Mouse (Mus musculus) embryonic facial prominence, embryonic 13.5 days (tissue): ENCODE measurements at regions not wholly inside any gene's neighbourhood (a gene's known extent, or its start where the extent isn't known, plus 50 kb on each side); places are given as distances from the start of the nearest gene placed in this dataset.
A peak's percentile ranks its signal among the peaks of the same experiment; 100 is the strongest.

Experiments used
- ATAC-seq: fragments of 200-750 bp; cut with Nextera tagmentation; 2 replicates; pipeline ENCODE4 v1.8.0; 2017; ENCODE audit warnings: low read depth; ENCODE audit not compliant: insufficient number of reproducible peaks, insufficient read depth, low FRiP score, low TSS enrichment
- H3K27ac ChIP-seq: fragments of 300-500 bp; sonication (generic); 2 replicates; pipeline ENCODE4 v1.5.1; 2015; ENCODE audit warnings: moderate library complexity, mild to moderate bottlenecking, inconsistent platforms
- H3K27me3 ChIP-seq: fragments of 300-500 bp; sonication (generic); 2 replicates; pipeline ENCODE4 v1.6.1; 2015; ENCODE audit warnings: mild to moderate bottlenecking, inconsistent platforms
- H3K36me3 ChIP-seq: fragments of 300-500 bp; sonication (generic); 2 replicates; pipeline ENCODE4 v1.6.1; 2015; ENCODE audit warnings: mild to moderate bottlenecking, inconsistent platforms
- H3K4me1 ChIP-seq: fragments of 300-500 bp; sonication (generic); 2 replicates; pipeline ENCODE4 v1.6.1; 2015; ENCODE audit warnings: inconsistent platforms
- H3K4me2 ChIP-seq: fragments of 300-500 bp; sonication (generic); 2 replicates; pipeline ENCODE4 v1.6.1; 2015; ENCODE audit warnings: moderate library complexity, mild to moderate bottlenecking, inconsistent platforms
- H3K4me3 ChIP-seq: fragments of 300-500 bp; sonication (generic); 2 replicates; pipeline ENCODE4 v1.5.1; 2015; ENCODE audit warnings: mild to moderate bottlenecking, inconsistent platforms
- H3K9ac ChIP-seq: fragments of 300-500 bp; sonication (generic); 2 replicates; pipeline ENCODE4 v1.6.1; 2015; ENCODE audit warnings: mild to moderate bottlenecking, inconsistent platforms
- H3K9me3 ChIP-seq: fragments of 300-500 bp; sonication (generic); 2 replicates; pipeline ENCODE4 v1.6.1; 2016; ENCODE audit warnings: inconsistent platforms
- whole genome bisulfite sequencing: fragments of 180-500 bp; shearing (Covaris S2); methylation state at CpG from one replicate; pipeline ENCODE4 v1.1.7; 2015; ENCODE audit warnings: mixed read lengths; 5-methylcytosine and 5-hydroxymethylcytosine counted together

GRCm38 (mm10) chrX:99415701-99416100, 55.4 kb downstream of the Pja1 start:
- Histone ChIP-seq H3K4me3 (no peak overlapping the region), H3K4me1 (peaks cover 22% of the 10 kb centered on the region), H3K9ac (no peak overlapping the region), H3K27ac (peak overlapping the region; percentile 44), H3K36me3 (no peaks in the 10 kb centered on the region), H3K9me3 (no peaks in the 10 kb centered on the region), H3K4me2 (no peak overlapping the region), H3K27me3 (peaks cover 69% of the 10 kb centered on the region)
- 29% methylated on average over 5 of the region's 5 CpGs for WGBS
- ATAC-seq: no peak

- ATAC-seq: no peak
- H3K4me1 ChIP-seq: peaks cover 33% of the 10 kb centered on the region
- H3K9me3 ChIP-seq: no peaks in the 10 kb centered on the region
- peak overlapping the region; percentile 86 for H3K27ac ChIP-seq
- H3K36me3 ChIP-seq: no peaks in the 10 kb centered on the region
- no peak overlapping the region for H3K9ac ChIP-seq
- peaks cover 64% of the 10 kb centered on the region for H3K27me3 ChIP-seq
- H3K4me3 ChIP-seq: no peak overlapping the region
- H3K4me2 ChIP-seq: no peak overlapping the region
- WGBS: 70% methylated on average over 3 of the region's 3 CpGs
Measured at GRCm38 (mm10) chrX:99410942-99411341, 60.1 kb downstream of the Pja1 start.

GRCm38 (mm10) chrX:99409858-99410257, 61.2 kb downstream of the Pja1 start:
- H3K27me3 ChIP-seq: peaks cover 61% of the 10 kb centered on the region

GRCm38 (mm10) chrX:99409331-99409730, 61.7 kb downstream of the Pja1 start:
- 47% methylated on average over 5 of the region's 5 CpGs for WGBS
- Histone ChIP-seq H3K9ac (no peak overlapping the region), H3K4me2 (no peak overlapping the region), H3K9me3 (no peaks in the 10 kb centered on the region), H3K4me3 (no peak overlapping the region), H3K27me3 (peaks cover 58% of the 10 kb centered on the region), H3K4me1 (peaks cover 36% of the 10 kb centered on the region), H3K36me3 (no peaks in the 10 kb centered on the region), H3K27ac (peak overlapping the region; percentile 86)
- no peak for ATAC-seq

More at GRCm38 (mm10) chrX:99409858-99410257, 61.2 kb downstream of the Pja1 start:
- Histone ChIP-seq H3K9me3 (no peaks in the 10 kb centered on the region), H3K9ac (no peak overlapping the region), H3K36me3 (no peaks in the 10 kb centered on the region), H3K4me3 (no peak overlapping the region), H3K4me2 (no peak overlapping the region), H3K4me1 (peaks cover 35% of the 10 kb centered on the region), H3K27ac (peak overlapping the region; percentile 86)
- WGBS: 48% methylated on average over 10 of the region's 10 CpGs
- peak; percentile 82; the same call in 1 of the 2 replicates for ATAC-seq

GRCm38 (mm10) chrX:99408804-99409203, 62.3 kb downstream of the Pja1 start:
- Histone ChIP-seq H3K27me3 (peaks cover 56% of the 10 kb centered on the region), H3K27ac (peak overlapping the region; percentile 86)

GRCm38 (mm10) chrX:99405843-99406242, 65.2 kb downstream of the Pja1 start:
- WGBS: 49% methylated on average over 8 of the region's 8 CpGs
- H3K4me3 ChIP-seq: no peak overlapping the region
- no peak overlapping the region for H3K27ac ChIP-seq
- no peaks in the 10 kb centered on the region for H3K36me3 ChIP-seq
- no peak overlapping the region for H3K4me2 ChIP-seq
- peaks cover 58% of the 10 kb centered on the region for H3K27me3 ChIP-seq
- H3K4me1 ChIP-seq: peaks cover 35% of the 10 kb centered on the region
- H3K9me3 ChIP-seq: no peaks in the 10 kb centered on the region
- H3K9ac ChIP-seq: no peak overlapping the region
- ATAC-seq: no peak

More at GRCm38 (mm10) chrX:99408804-99409203, 62.3 kb downstream of the Pja1 start:
- no peak overlapping the region for H3K4me2 ChIP-seq
- no peaks in the 10 kb centered on the region for H3K9me3 ChIP-seq
- no peak for ATAC-seq
- no peak overlapping the region for H3K4me3 ChIP-seq
- H3K4me1 ChIP-seq: peaks cover 40% of the 10 kb centered on the region
- H3K36me3 ChIP-seq: no peaks in the 10 kb centered on the region
- H3K9ac ChIP-seq: no peak overlapping the region
- 50% methylated on average over 6 of the region's 6 CpGs for WGBS

- peaks cover 13% of the 10 kb centered on the region for H3K4me1 ChIP-seq
- no peak overlapping the region for H3K4me2 ChIP-seq
- H3K9me3 ChIP-seq: no peaks in the 10 kb centered on the region
- peak; percentile 71 for ATAC-seq
- WGBS: 40% methylated on average over 6 of the region's 6 CpGs
- no peaks in the 10 kb centered on the region for H3K36me3 ChIP-seq
- no peak overlapping the region for H3K4me3 ChIP-seq
- H3K27ac ChIP-seq: peak overlapping the region; percentile 72
- peaks cover 58% of the 10 kb centered on the region for H3K27me3 ChIP-seq
- H3K9ac ChIP-seq: no peak overlapping the region
Measured at GRCm38 (mm10) chrX:99403521-99404149, 67.4 kb downstream of the Pja1 start.

- 0 out of 2 replicates have a peak, but pooled peaks have one; percentile 56 for ATAC-seq
- H3K4me2 ChIP-seq: no peak overlapping the region
- no peaks in the 10 kb centered on the region for H3K9me3 ChIP-seq
- H3K4me3 ChIP-seq: no peak overlapping the region
- H3K9ac ChIP-seq: no peak overlapping the region
- H3K36me3 ChIP-seq: no peaks in the 10 kb centered on the region
- peaks cover 53% of the 10 kb centered on the region for H3K27me3 ChIP-seq
- peak overlapping the region; percentile 72 for H3K27ac ChIP-seq
- H3K4me1 ChIP-seq: peaks cover 13% of the 10 kb centered on the region
- 38% methylated on average over 9 of the region's 9 CpGs for WGBS
Measured at GRCm38 (mm10) chrX:99402841-99403520, 68.1 kb downstream of the Pja1 start.

- Histone ChIP-seq H3K4me3 (no peak overlapping the region), H3K36me3 (no peaks in the 10 kb centered on the region), H3K4me1 (peaks cover 24% of the 10 kb centered on the region), H3K27me3 (peaks cover 74% of the 10 kb centered on the region), H3K4me2 (no peak overlapping the region), H3K9ac (0 out of 2 replicates have a peak overlapping the region, but pooled peaks have one; percentile 21), H3K9me3 (no peaks in the 10 kb centered on the region), H3K27ac (peak overlapping the region; percentile 67)
- WGBS: 46% methylated on average over 8 of the region's 8 CpGs
- ATAC-seq: 0 out of 2 replicates have a peak, but pooled peaks have one; percentile 74
Measured at GRCm38 (mm10) chrX:99397344-99397743, 73.7 kb downstream of the Pja1 start.

- whole genome bisulfite sequencing: 39% methylated on average over 6 of the region's 6 CpGs
- H3K4me2 ChIP-seq: no peak overlapping the region
- ATAC-seq: 0 out of 2 replicates have a peak, but pooled peaks have one; percentile 22
- peak overlapping the region; percentile 67 for H3K27ac ChIP-seq
- peaks cover 72% of the 10 kb centered on the region for H3K27me3 ChIP-seq
- no peak overlapping the region for H3K4me3 ChIP-seq
- no peak overlapping the region for H3K9ac ChIP-seq
- no peaks in the 10 kb centered on the region for H3K9me3 ChIP-seq
- H3K36me3 ChIP-seq: no peaks in the 10 kb centered on the region
- peaks cover 26% of the 10 kb centered on the region for H3K4me1 ChIP-seq
Measured at GRCm38 (mm10) chrX:99396180-99396579, 74.9 kb downstream of the Pja1 start.

GRCm38 (mm10) chrX:99395067-99395466, 76.0 kb downstream of the Pja1 start:
- whole genome bisulfite sequencing: 85% methylated on average over 3 of the region's 3 CpGs
- H3K4me3 ChIP-seq: no peak overlapping the region
- peaks cover 36% of the 10 kb centered on the region for H3K4me1 ChIP-seq
- no peak overlapping the region for H3K9ac ChIP-seq
- no peak overlapping the region for H3K27ac ChIP-seq
- peaks cover 77% of the 10 kb centered on the region for H3K27me3 ChIP-seq
- H3K4me2 ChIP-seq: no peak overlapping the region
- H3K36me3 ChIP-seq: no peaks in the 10 kb centered on the region
- no peak for ATAC-seq
- no peaks in the 10 kb centered on the region for H3K9me3 ChIP-seq

- Histone ChIP-seq H3K9me3 (no peaks in the 10 kb centered on the region), H3K4me3 (no peak overlapping the region), H3K27me3 (peaks cover 65% of the 10 kb centered on the region), H3K4me2 (no peak overlapping the region), H3K36me3 (no peaks in the 10 kb centered on the region), H3K27ac (peak overlapping the region; percentile 78), H3K4me1 (peaks cover 40% of the 10 kb centered on the region), H3K9ac (no peak overlapping the region)
- no peak for ATAC-seq
- WGBS: 49% methylated on average over 6 of the region's 6 CpGs
Measured at GRCm38 (mm10) chrX:99391628-99392027, 79.4 kb downstream of the Pja1 start.
